Mouse (Mus musculus): ENCODE data around the gene Eef1akmt2.
A peak's percentile ranks its signal among the peaks of the same experiment; 100 is the strongest.

Gene Eef1akmt2

DNA sequence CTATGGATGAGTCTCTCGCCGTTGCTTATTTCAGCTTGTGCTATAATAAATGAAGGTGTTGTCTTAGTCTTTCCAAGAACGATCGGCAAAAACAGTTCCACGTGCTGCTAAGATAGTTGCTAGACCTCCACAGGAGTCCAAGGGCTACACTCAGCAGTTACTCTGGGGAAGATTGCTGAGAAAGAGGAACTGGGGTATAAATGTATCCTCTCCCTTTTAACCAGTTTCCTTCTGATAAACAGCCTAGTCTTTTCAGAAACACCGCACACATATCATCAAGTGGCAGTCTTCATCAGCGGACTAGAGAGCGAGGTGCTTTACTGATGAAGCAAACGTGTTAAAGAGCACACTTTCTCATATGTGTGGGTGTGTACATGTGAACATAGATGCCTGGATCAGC lies 13.8 kb upstream of the Eef1akmt2 start:
- DNase-seq (ENCODE audit: low spot score) = no peak

DNA sequence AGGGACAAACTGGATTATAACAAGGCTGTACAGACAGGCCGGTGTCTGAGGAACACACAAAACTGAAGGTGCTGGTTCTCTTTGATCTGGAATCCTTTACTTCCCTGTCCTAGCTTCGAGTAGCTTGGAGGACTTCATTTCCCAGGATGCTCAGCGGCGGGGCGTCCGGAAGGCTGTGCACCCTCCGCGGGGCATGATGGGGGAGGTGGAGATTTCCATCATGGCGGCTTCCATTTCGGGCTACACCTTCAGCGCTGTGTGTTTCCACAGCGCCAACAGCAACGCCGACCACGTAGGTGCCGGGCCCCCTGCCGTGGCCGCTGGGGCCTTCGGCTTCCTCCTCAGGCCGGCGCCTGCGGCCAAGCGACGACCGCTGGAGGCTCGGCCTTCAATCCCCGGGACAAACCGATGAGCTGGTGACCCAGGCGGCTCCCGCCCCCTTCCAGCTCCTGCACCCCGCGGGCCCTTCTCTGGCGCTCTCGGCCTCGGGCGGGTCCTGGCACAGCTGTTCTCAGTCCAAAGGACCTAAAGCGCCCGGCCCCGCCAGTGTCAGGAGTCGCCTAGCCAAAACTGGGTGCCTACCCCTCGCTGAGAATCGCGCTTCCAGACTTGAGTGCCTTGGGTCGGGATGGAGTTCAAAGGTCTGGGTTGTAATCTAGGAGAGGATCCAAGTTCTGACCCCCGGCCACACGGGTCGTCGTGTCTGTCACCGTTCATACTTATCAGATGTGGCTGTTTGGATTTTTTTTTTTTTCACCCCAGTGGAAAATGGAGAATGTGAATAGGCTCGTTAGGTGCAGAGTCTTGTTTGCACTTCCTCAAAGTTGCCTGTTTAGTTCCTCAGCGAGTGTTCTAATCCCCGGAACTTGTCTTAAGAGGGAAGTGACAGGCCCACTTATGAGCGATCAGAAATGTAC lies 6.8 kb upstream of the Eef1akmt2 start, which contains the start of gene Abraxas2:
Gene Abraxas2, plus strand, starts transcription at position 184 of the 917 bp plus-strand sequence.
- DNase-seq (ENCODE audit: low spot score) = peak; percentile 49

DNA sequence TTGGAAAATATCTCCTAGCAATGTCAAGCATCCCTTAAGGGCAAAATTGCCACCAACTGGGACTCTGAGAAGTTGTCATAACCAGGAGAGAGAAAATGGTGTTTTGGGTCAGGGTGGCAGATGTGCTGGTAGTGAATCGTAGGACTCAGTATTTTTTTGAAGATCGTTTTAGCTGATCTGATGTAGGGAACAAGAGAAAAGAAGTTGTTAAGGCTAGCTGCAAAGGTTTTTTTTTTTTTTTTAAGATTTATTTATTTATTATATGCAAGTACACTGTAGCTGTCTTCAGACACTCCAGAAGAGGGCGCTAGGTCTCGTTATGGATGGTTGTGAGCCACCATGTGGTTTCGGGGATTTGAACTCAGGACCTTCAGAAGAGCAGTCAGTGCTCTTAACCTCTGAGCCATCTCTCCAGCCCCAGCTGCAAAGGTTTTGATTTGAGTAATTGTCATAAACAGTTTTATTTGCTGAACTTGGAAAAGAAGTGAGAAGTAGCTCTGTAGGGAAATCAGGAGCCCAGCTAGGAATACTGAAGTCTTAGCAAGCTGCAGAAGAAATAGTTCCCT lies 5.7 kb upstream of the Eef1akmt2 start:
- no peak for DNase-seq (ENCODE audit: low spot score)

DNA sequence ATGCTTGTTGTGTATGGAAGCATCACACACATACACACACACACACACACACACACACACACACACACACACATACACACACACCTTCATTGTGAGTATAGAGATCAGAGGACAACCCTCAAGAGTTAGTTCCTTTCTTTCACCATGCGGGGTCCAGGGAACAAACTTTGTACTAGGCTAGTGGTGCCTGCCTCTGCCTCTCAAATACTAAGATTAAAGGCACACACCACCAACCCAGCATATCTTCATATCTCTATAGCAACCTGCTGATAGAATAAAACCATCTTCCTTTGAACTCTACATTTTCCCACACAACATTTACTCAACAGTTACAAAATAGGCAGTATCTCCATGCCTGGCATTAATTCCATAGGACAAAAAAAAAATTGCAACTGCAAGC lies 3.6 kb upstream of the Eef1akmt2 start:
- DNase-seq (ENCODE audit: low spot score) = no peak

- no peak for DNase-seq (ENCODE audit: low spot score)
Observed at GRCm38 (mm10) chr7:132853946-132854345, 1.5 kb upstream of the Eef1akmt2 start.

DNA sequence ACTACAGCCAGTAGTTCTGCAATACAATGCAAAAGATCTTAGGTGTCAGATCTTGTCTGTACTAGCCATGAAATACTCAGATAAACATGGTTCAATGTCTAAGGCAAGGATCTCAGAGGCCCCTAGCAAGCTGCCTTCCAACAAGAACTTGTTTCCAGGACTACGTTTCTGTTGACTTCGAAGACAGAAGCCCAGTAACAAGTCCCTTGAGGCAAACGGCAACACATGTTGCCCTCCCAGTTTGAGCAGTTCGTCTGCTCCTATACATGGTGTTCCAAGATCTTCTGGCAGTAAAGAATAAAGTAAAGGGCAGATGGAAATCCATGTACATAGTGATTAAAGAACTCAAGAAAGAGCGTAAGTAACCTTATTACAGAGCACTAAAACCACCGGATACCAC lies 888 bp upstream of the Eef1akmt2 start:
- DNase-seq (ENCODE audit: low spot score) = no peak

- no peak for DNase-seq (ENCODE audit: low spot score)
Observed at GRCm38 (mm10) chr7:132843152-132843551, 9.3 kb downstream of the Eef1akmt2 start.

DNA sequence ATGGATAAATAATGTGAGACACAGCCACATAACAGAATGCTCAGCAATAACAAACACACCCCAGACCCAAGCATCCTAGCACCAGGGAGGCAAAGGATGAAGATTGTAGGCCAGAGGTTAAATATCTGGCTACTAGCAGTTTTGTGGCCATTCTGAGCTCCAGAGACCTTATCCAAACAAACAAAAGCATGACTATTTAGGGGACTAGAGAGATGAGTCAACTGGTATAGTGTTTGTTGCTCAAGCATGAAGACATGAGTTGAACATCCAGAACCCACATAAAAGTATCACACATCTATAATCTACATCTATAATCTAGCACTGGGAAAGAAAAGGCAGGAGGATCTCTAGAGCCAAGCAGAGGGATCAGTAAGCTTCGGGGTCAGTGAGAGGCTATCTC lies 10.0 kb downstream of the Eef1akmt2 start:
- DNase-seq (ENCODE audit: low spot score) = no peak

DNA sequence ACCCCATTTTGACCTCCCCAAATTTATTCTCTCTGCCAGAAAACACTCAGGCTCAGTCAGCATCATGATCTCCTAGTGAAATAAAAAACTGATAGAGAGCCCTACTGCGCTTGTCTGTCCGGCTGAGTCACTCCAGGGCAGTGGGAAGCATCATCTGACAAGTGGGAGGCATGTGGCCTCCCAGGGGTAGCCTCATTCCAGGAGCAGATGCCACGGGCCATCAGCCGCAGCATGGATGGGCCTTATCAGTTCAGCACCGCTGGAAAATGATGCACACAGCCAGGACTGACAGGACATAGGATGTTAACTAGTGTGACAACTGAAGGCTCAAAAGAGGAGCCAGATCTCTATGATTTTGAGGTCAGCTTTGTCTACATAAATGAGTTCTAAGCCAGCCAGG lies 11.2 kb downstream of the Eef1akmt2 start:
- no peak for DNase-seq (ENCODE audit: low spot score)

- DNase-seq (ENCODE audit: low spot score) = no peak
Observed at GRCm38 (mm10) chr7:132830955-132831354, 21.5 kb downstream of the Eef1akmt2 start.

DNA sequence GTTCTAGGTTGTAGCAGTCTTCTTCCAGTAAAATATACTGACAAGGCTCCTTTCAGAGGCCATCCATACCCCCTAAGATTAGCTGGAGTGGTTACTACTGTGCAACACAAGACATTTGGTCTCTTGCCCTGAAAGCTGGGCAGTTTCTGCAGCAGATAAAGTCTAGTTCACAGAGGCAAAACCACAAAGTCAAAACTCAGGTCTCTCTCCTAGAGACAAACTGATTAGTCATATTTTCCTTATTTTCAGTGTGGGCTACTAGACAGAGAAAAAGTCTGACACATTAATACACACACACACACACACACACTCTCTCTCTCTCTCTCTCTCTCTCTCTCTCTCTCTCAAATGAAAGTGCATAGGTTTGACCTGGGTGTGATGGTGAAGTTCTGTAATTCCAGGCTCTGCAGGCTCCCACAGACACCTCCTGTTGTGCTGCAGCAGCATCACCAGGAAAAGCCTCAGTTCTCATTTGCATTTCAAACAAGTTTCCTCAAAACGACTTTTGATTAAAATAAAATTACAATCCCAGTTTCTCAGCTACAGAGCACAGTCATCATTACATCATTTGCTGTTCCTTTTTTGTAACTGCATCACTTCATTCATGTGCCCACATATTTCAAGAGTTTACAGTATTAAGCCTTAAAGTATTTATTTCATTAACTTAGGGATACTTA lies 28.0 kb downstream of the Eef1akmt2 start:
- DNase-seq (ENCODE audit: low spot score) = no peak

DNA sequence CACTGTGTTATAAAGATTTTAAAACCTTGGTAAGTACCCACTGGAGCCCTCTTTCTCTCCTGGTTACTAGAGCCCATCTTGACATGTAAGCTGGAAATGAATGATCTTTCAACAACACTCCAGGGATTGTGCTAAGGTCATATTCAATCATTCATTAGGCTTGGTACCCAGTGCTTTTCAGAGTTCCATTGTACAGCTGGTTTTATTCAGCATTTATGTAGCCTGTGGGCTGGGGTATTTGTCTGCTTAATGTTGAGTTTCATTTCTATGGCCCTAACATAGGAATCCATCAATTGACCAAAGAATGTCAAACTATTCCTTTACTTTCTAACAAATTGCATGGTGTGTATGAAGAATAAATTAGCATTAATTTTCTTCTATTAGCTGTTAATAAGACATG lies 28.6 kb downstream of the Eef1akmt2 start:
- no peak for DNase-seq (ENCODE audit: low spot score)

GRCm38 (mm10) chr7:132820692-132821091 lies 31.8 kb downstream of the Eef1akmt2 start:
- DNase-seq (ENCODE audit: low spot score) = no peak

- no peak for DNase-seq (ENCODE audit: low spot score)
Observed at GRCm38 (mm10) chr7:132817056-132817455, 35.4 kb downstream of the Eef1akmt2 start.

DNA sequence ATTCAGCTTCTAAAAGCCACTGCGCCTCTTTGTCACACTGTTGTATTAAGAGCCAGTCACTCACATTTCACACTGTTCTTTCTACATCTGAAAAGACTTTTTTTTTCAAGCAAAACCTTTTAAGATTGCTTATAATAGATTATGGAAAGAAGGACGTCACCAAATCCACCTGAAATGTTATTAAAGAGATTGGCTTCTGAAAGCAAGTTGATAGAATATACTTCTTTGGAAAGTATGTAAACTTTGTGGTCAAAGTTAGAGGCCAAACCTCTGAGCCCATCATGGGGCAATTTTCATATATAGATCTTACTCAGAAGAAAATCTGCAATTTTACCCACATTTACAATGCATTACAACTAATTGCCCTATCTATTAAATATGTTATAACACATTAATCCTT lies 35.9 kb downstream of the Eef1akmt2 start:
- DNase-seq (ENCODE audit: low spot score) = no peak

DNA sequence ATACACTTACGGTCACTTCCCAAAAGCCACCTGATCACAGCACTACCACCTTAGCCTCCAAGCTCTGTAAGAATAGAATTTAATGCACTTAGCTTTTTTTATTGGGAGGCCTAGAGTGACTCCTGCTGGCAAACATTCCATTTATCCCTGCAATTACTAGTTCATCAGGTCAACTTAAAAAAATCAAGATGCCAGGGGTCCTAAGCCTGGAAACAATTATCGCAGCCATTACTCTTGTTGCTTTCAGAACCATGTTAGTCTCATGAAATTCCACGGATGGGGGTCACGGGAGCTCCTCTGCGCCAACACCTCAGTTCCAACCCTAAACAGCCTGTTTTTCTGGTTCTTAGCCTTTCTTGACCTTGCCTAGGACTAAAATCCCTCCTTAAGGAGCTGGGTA lies 37.4 kb downstream of the Eef1akmt2 start:
- no peak for DNase-seq (ENCODE audit: low spot score)

- DNase-seq (ENCODE audit: low spot score) = no peak
Observed at GRCm38 (mm10) chr7:132814089-132814450, 38.4 kb downstream of the Eef1akmt2 start.

GRCm38 (mm10) chr7:132813416-132814088 lies 38.9 kb downstream of the Eef1akmt2 start, which contains the start of gene Fam53b:
Gene Fam53b, minus strand, starts transcription at chr7:132813886.
- no peak for DNase-seq (ENCODE audit: low spot score)

- DNase-seq (ENCODE audit: low spot score) = no peak
Observed at GRCm38 (mm10) chr7:132812619-132813415, 39.7 kb downstream of the Eef1akmt2 start.

GRCm38 (mm10) chr7:132811716-132812618 lies 40.5 kb downstream of the Eef1akmt2 start:
- no peak for DNase-seq (ENCODE audit: low spot score)

Data from urinary bladder, postnatal 10 days (tissue).